Mouse (Mus musculus) myocyte (in vitro differentiated cells): Measurements from ENCODE around the gene Rnf141. TPM values are rescaled to one million over a fixed set of nuclear protein-coding genes. Genes with fewer than 3 reads are reported as not detected.
A peak's percentile ranks its signal among the peaks of the same experiment; 100 is the strongest.

Experiments
- H3K27me3 ChIP-seq: one replicate; pipeline ENCODE4 v1.6.1; 2011; ENCODE audit not compliant: control insufficient read depth, insufficient read depth, insufficient read length
- H3K36me3 ChIP-seq: one replicate; pipeline ENCODE4 v1.6.1; 2011; ENCODE audit not compliant: control insufficient read depth, insufficient read depth
- H3K4me2 ChIP-seq: one replicate; pipeline ENCODE4 v1.6.1; 2011; ENCODE audit warnings: low read depth, control low read depth
- H3K4me3 ChIP-seq: one replicate; pipeline ENCODE4 v1.5.1; 2011; ENCODE audit warnings: mild to moderate bottlenecking, control low read depth, moderate library complexity
- H3K79me2 ChIP-seq: one replicate; pipeline ENCODE4 v1.6.1; 2011; ENCODE audit not compliant: control insufficient read depth, insufficient read depth
- H3ac ChIP-seq: one replicate; pipeline ENCODE4 v1.6.1; 2011; ENCODE audit not compliant: control insufficient read depth, insufficient read length
- CEBPB ChIP-seq: IDR thresholded peaks from 2 replicates; pipeline ENCODE4 v1.6.1; 2011; ENCODE audit warnings: mild to moderate bottlenecking, moderate library complexity; ENCODE audit not compliant: poor library complexity, insufficient read depth, severe bottlenecking
- E2F4 ChIP-seq: IDR thresholded peaks from one replicate; pipeline ENCODE4 v1.6.1; 2011; ENCODE audit warnings: mild to moderate bottlenecking, control low read depth, moderate library complexity; ENCODE audit not compliant: insufficient read depth
- MAX ChIP-seq: IDR thresholded peaks from one replicate; pipeline ENCODE4 v1.6.1; 2011; ENCODE audit warnings: low read depth, mild to moderate bottlenecking, control low read depth
- MYOD1 ChIP-seq, 3 experiments: IDR thresholded peaks; one replicate each; pipeline ENCODE4 v1.6.1; 2011; ENCODE audit warnings: control low read depth in 2 of 3, low read depth in 2 of 3, mild to moderate bottlenecking in 2 of 3, moderate library complexity in 1 of 3; ENCODE audit not compliant: insufficient read length in 2 of 3, control insufficient read depth in 1 of 3
- MYOG ChIP-seq, 3 experiments: IDR thresholded peaks; one replicate each; pipeline ENCODE4 v1.6.1; 2011; ENCODE audit warnings: control low read depth in 2 of 3, low read depth in 2 of 3, mild to moderate bottlenecking in 2 of 3; ENCODE audit not compliant: insufficient read length in 2 of 3, control insufficient read depth in 1 of 3, insufficient read depth in 1 of 3
- POLR2A ChIP-seq: IDR thresholded peaks from one replicate; pipeline ENCODE4 v1.6.1; 2011; ENCODE audit warnings: low read depth, mild to moderate bottlenecking, control low read depth, moderate library complexity; ENCODE audit not compliant: insufficient read length
- POLR2AphosphoS2 ChIP-seq: IDR thresholded peaks from one replicate; pipeline ENCODE4 v1.6.1; 2011; ENCODE audit warnings: low read depth, control low read depth; ENCODE audit not compliant: insufficient read length
- REST ChIP-seq: IDR thresholded peaks from one replicate; pipeline ENCODE4 v1.6.1; 2011; ENCODE audit warnings: mild to moderate bottlenecking, control low read depth, moderate library complexity; ENCODE audit not compliant: insufficient read depth, insufficient read length
- SRF ChIP-seq: IDR thresholded peaks from one replicate; pipeline ENCODE4 v1.6.1; 2011; ENCODE audit warnings: low read depth; ENCODE audit not compliant: control insufficient read depth, insufficient read length
- TCF12 ChIP-seq: IDR thresholded peaks from one replicate; pipeline ENCODE4 v1.6.1; 2011; ENCODE audit warnings: mild to moderate bottlenecking, control low read depth; ENCODE audit not compliant: poor library complexity, insufficient read depth, severe bottlenecking
- TCF3 ChIP-seq: IDR thresholded peaks from one replicate; pipeline ENCODE4 v1.6.1; 2011; ENCODE audit warnings: low read depth, control low read depth; ENCODE audit not compliant: insufficient read length
- USF1 ChIP-seq: IDR thresholded peaks from one replicate; pipeline ENCODE4 v1.6.1; 2011; ENCODE audit warnings: low read depth, mild to moderate bottlenecking, control low read depth, moderate library complexity
- polyA plus RNA-seq: library from polyadenylated mRNA; unstranded; fragments of >200 nt; fragmentation: generic; extraction: Trizol; gene quantifications from one replicate; pipeline ENCODE4 v1.2.1, GENCODE M21; 2012; ENCODE audit warnings: missing spikeins

Rnf141 gene
- polyA plus RNA-seq, 1 experiment: 12.3 TPM

- H3K27me3 ChIP-seq: peaks cover 7% of the 10 kb centered on the region
- TF ChIP-seq REST: no peak
- TF ChIP-seq MYOG (IDR thresholded peaks at IDR 0.05; ENCODE audit: control insufficient read depth in 1 of 3, insufficient read depth in 1 of 3, insufficient read length in 2 of 3, low read depth in 2 of 3): no peak
- no peaks in the 10 kb centered on the region for H3K36me3 ChIP-seq
- no peak overlapping the region for H3K4me2 ChIP-seq
- no peaks in the 10 kb centered on the region for H3K79me2 ChIP-seq
- no peak overlapping the region for H3ac ChIP-seq
- H3K4me3 ChIP-seq: no peak overlapping the region
Observed at GRCm38 (mm10) chr7:110854519-110854918, 10.3 kb upstream of the Rnf141 start.

DNA sequence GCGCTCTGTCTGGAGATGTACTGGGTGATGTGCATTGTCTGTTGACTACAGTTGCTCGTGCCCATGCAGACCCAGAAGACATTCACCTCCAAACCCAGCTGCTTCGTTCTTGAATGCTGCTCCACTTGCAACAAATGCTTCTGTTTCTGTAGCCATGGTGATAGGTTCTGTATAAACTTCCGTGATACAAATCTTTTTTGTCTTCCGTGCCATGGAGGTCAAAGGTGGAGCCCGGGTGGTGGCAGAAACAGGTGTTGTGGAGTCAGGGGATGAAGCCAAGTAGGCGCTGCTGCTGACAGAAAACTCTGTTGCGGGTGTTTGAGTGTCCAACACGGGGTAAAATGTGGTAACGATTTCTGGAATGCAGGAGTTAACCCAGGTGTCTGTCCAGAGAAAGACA, 9.4 kb upstream of the Rnf141 start:
- Histone ChIP-seq H3K36me3 (no peaks in the 10 kb centered on the region), H3K4me3 (no peak overlapping the region), H3K79me2 (no peaks in the 10 kb centered on the region), H3K27me3 (peaks cover 7% of the 10 kb centered on the region), H3ac (no peak overlapping the region), H3K4me2 (no peak overlapping the region)
- TF ChIP-seq MYOG (IDR thresholded peaks at IDR 0.05; ENCODE audit: control insufficient read depth in 1 of 3, insufficient read depth in 1 of 3, insufficient read length in 2 of 3, low read depth in 2 of 3) (no peak), POLR2AphosphoS2 (no peak), MYOD1 (IDR thresholded peaks at IDR 0.05; ENCODE audit: control insufficient read depth in 1 of 3, insufficient read length in 2 of 3, low read depth in 2 of 3) (peak in 1 of 3 experiments; percentile 6)

- Histone ChIP-seq H3K27me3 (peaks cover 7% of the 10 kb centered on the region), H3K4me3 (no peak overlapping the region), H3K79me2 (no peaks in the 10 kb centered on the region), H3K36me3 (no peaks in the 10 kb centered on the region), H3K4me2 (no peak overlapping the region), H3ac (no peak overlapping the region)
- no peak for TF ChIP-seq TCF12
- TF ChIP-seq MAX: no peak
- no peak for TF ChIP-seq MYOD1 (IDR thresholded peaks at IDR 0.05; ENCODE audit: control insufficient read depth in 1 of 3, insufficient read length in 2 of 3, low read depth in 2 of 3)
Observed at GRCm38 (mm10) chr7:110851541-110852203, 7.4 kb upstream of the Rnf141 start.

DNA sequence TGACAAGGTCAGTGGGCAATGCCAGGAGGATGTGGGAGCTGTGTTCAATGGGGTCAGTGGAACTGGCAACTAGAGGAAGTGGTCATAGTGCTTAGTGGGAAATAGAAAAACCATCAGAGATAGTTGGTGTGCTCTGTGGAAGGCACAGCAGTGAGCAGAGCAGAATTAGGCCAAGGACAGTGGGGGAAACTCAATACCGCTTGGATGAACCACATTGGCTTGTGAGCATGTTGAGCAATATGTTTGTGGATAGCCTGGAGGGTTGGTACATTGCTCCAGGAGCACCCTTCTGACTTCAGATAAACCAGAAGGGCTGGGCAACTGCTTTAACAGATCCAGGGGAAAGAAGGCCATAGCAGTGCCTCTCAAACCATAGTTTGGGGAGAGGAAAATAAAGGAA, 4.1 kb upstream of the Rnf141 start:
- TF ChIP-seq TCF12: no peak
- TF ChIP-seq CEBPB: 0 out of 2 replicates have a peak, but pooled peaks have one; percentile 24
- Histone ChIP-seq H3ac (no peak overlapping the region), H3K27me3 (peaks cover 7% of the 10 kb centered on the region), H3K79me2 (peaks cover under 1% of the 10 kb centered on the region), H3K36me3 (no peaks in the 10 kb centered on the region), H3K4me2 (no peak overlapping the region), H3K4me3 (no peak overlapping the region)

- H3K79me2 ChIP-seq: peaks cover 9% of the 10 kb centered on the region
- no peaks in the 10 kb centered on the region for H3K36me3 ChIP-seq
- H3K4me2 ChIP-seq: no peak overlapping the region
- no peak overlapping the region for H3K4me3 ChIP-seq
- H3K27me3 ChIP-seq: peaks cover 7% of the 10 kb centered on the region
- H3ac ChIP-seq: no peak overlapping the region
- TF ChIP-seq E2F4 (no peak), CEBPB (no peak), TCF3 (no peak), USF1 (no peak), TCF12 (no peak), REST (no peak), POLR2AphosphoS2 (no peak), MAX (no peak)
Observed at GRCm38 (mm10) chr7:110847321-110847720, 3.1 kb upstream of the Rnf141 start.

- no peak overlapping the region for H3ac ChIP-seq
- peaks cover 18% of the 10 kb centered on the region for H3K79me2 ChIP-seq
- TF ChIP-seq POLR2A: no peak
- TF ChIP-seq MYOD1 (IDR thresholded peaks at IDR 0.05; ENCODE audit: control insufficient read depth in 1 of 3, insufficient read length in 2 of 3, low read depth in 2 of 3): no peak
- no peak for TF ChIP-seq MYOG (IDR thresholded peaks at IDR 0.05; ENCODE audit: control insufficient read depth in 1 of 3, insufficient read depth in 1 of 3, insufficient read length in 2 of 3, low read depth in 2 of 3)
- TF ChIP-seq TCF12: no peak
- no peak for TF ChIP-seq POLR2AphosphoS2
- no peak for TF ChIP-seq USF1
- TF ChIP-seq TCF3: no peak
- TF ChIP-seq CEBPB: no peak
- no peak for TF ChIP-seq SRF
- TF ChIP-seq MAX: no peak
- no peak for TF ChIP-seq E2F4
- no peak for TF ChIP-seq REST
- H3K27me3 ChIP-seq: no peaks in the 10 kb centered on the region
- no peak overlapping the region for H3K4me3 ChIP-seq
- peaks cover 8% of the 10 kb centered on the region for H3K36me3 ChIP-seq
- H3K4me2 ChIP-seq: no peak overlapping the region
Observed at GRCm38 (mm10) chr7:110840332-110840731, 3.9 kb downstream of the Rnf141 start.
